15 mouse cellular contexts compared by ENCODE assay signal in genomic region chr19:3295245-3295644, GRCm38 (mm10).
"Had no signal": no experiment of that assay in that cellular context is flagged by ENCODE, and none has a peak within 500 bp of the region (broad histone marks: within the 10 kb centered on the region; RNA-seq: fewer than 3 reads in every experiment).

No protein-coding gene starts in this region.

- H3K4me3 ChIP-seq: midbrain, embryonic 10.5 days; midbrain, embryonic 12.5 days; neural tube, embryonic 12.5 days had no signal

- DNase-seq: lung, adult 18-20 months; lung, embryonic 14.5 days; lung, postnatal 10 days; lung, postnatal 4 days; midbrain, embryonic 14.5 days; right cerebral cortex, postnatal 14 days; spleen, adult 18-20 months; thymus, adult 18-20 months; thymus, postnatal 14 days; thymus, postnatal 4 days had no signal

- H3K4me2 ChIP-seq: lung, embryonic 14.5 days; midbrain, embryonic 12.5 days; neural tube, embryonic 12.5 days had no signal

- H3K4me1 ChIP-seq: midbrain, embryonic 10.5 days; midbrain, embryonic 12.5 days; neural tube, embryonic 12.5 days had no signal

- H3K9ac ChIP-seq: liver, embryonic 14.5 days; lung, embryonic 14.5 days; midbrain, embryonic 12.5 days; neural tube, embryonic 12.5 days had no signal

- H3K27me3 ChIP-seq: midbrain, embryonic 12.5 days; neural tube, embryonic 12.5 days had no signal

- H3K27ac ChIP-seq: liver, embryonic 14.5 days; midbrain, embryonic 10.5 days; midbrain, embryonic 12.5 days; neural tube, embryonic 12.5 days had no signal

- ATAC-seq: midbrain, embryonic 16.5 days had no signal

- H3K9me3 ChIP-seq: midbrain, embryonic 10.5 days; midbrain, embryonic 12.5 days; neural tube, embryonic 12.5 days had no signal
